Mouse (Mus musculus) left cerebral cortex, adult 8-10 months (tissue): ENCODE measurements around the gene Zbtb14. TPM values are rescaled to one million over a fixed set of nuclear protein-coding genes. Genes with fewer than 3 reads are reported as not detected.

Experiments
- DNase-seq, 2 experiments: peaks; one replicate each; pipeline ENCODE4 v3.0.0; 2022; ENCODE audit warnings: low spot score in 2 of 2
- total RNA-seq, 4 experiments: library from RNA; stranded (reverse); gene quantifications; 2 replicates each; pipeline ENCODE4 v1.2.4; 2022

Gene Zbtb14
- total RNA-seq, 4 experiments from 2014 or later: 23.9 to 26.8 (median 25.3) TPM

DNA sequence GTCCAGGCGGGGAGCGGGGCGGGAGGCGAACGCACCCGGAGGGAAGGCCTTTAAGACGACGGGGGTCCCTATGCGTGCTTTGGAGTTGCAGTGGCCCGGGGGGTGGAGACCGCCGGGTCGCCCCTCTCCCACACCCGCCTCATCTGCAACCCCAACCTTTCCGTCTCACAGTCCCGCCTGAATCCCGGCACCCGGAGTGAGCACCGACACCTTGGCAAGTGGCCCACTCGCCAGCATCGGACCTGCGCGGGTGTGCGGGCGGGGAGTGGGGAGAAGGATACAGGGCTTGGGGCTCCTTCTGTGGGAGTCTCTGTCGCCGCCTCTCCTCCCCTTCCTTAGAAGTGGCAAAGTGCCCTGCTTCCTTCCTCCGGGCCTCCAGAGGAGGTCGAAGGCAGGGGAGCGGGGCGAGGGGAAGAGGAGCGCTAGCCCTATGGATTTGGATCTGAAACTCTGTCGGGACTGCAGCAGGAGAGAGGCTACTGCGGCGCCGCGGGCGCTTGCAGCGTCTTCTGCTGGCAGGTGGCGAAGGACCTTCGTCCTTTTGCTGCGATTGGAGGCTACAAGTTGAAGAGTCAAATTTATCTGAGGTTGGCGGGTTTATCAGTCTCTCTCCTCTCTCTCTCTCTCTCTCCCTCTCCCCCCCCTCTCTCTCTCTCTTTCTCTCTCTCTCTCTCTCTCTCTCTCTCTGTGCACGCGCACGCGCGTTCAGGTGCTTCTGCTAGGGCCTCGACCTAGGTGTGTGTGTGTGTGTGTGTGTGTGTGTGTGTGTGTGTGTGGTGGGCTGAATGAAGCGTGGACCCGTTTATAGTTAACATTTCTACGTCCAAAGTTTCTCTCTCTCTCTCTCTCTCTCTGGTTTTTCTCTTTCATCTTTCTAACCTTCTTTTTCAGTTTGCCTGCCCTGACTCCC lies 57.0 kb downstream of the Zbtb14 start:
- peak; percentile 11 to 24 for DNase-seq

Other genes with a start within 250 kb of the Zbtb14 start
- 1 to 10 TPM; 5.4 to 8.5 (median 6.4) TPM for gene Akain1, start 56.3 kb downstream of the Zbtb14 start, total RNA-seq